Mouse (Mus musculus): ENCODE data around the gene D2hgdh.

DNA sequence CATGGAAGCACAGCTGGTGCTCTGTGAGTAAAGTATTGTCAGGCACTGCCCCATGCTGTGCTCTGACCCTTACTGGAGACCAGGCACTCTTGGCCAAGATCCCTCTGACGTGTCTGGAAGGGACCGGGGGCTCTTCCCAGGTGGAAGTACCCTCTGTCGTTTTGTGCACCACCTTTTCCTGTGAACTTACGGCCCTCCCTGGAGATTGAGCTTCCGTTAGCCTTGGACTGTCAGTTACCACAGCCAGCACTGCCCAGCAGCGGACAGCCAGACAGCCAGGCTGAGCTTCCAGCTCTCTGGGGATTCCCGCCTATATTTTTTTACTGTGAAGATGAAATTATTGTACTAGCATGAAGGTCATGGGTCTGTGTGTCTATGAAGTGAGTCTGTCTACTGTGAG is 6.0 kb upstream of the D2hgdh start:
- TF ChIP-seq CTCF (conservative IDR thresholded peaks at IDR 0.05; ENCODE audit: insufficient read depth, insufficient read length, low read depth, low read length) (no peak), POLR2A (IDR thresholded peaks at IDR 0.05; ENCODE audit: low read depth, low read length) (no peak)
